Mouse (Mus musculus): ENCODE results near the gene Dnajb3.

GRCm38 (mm10) chr1:88219054-88219453 is 13.5 kb upstream of the Dnajb3 start:
- TF ChIP-seq POLR2A (IDR thresholded peaks at IDR 0.05; ENCODE audit: borderline replicate concordance, extremely low read depth, low read depth, low read length) = no peak
- TF ChIP-seq CTCF (IDR thresholded peaks at IDR 0.05; ENCODE audit: insufficient read depth, low read length) = no peak

Data from lung, adult 2 months (tissue).